Mouse (Mus musculus): ENCODE data around the gene 4632433K11Rik. TPM values are rescaled to one million over a fixed set of nuclear protein-coding genes. Genes with fewer than 3 reads are reported as not detected.

Gene 4632433K11Rik
- polyA plus RNA-seq, 1 experiment = not detected

DNA sequence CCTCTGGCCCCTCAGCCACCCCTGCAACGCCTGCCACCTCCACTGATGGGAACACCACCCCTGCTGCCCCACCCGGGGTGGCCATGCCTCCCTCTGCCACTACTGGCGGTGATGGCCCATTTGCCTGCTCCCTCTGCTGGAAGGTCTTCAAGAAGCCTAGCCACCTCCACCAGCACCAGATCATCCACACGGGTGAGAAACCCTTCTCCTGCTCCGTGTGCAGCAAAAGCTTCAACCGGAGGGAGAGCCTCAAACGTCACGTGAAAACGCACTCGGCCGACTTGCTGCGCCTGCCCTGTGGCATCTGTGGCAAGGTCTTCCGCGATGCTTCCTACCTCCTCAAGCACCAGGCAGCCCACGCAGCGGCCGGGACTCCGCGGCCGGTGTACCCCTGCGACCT lies 4.0 kb upstream of the 4632433K11Rik start:
- 99% methylated on average over 21 of the region's 21 CpGs for WGBS
- Histone ChIP-seq H3K27ac (ENCODE audit: control insufficient read depth, insufficient read depth, low read length) (no peak overlapping the region), H3K27me3 (ENCODE audit: control insufficient read depth, insufficient read depth, low read length) (no peaks in the 10 kb centered on the region), H3K4me3 (ENCODE audit: control insufficient read depth, insufficient read depth, low read length) (no peak overlapping the region), H3K36me3 (ENCODE audit: control insufficient read depth, insufficient read depth, low read length) (peaks cover 46% of the 10 kb centered on the region), H3K4me1 (replicated peaks; ENCODE audit: control insufficient read depth, insufficient read depth, low read length) (no peaks in the 10 kb centered on the region)
- no peak for DNase-seq
- TF ChIP-seq CTCF (IDR thresholded peaks at IDR 0.05; ENCODE audit: borderline replicate concordance, control insufficient read depth, extremely low read depth, insufficient read depth, low read length, poor library complexity) (no peak), POLR2A (IDR thresholded peaks at IDR 0.05; ENCODE audit: control insufficient read depth, extremely low read depth, insufficient read depth, low read length, poor library complexity) (no peak)

DNA sequence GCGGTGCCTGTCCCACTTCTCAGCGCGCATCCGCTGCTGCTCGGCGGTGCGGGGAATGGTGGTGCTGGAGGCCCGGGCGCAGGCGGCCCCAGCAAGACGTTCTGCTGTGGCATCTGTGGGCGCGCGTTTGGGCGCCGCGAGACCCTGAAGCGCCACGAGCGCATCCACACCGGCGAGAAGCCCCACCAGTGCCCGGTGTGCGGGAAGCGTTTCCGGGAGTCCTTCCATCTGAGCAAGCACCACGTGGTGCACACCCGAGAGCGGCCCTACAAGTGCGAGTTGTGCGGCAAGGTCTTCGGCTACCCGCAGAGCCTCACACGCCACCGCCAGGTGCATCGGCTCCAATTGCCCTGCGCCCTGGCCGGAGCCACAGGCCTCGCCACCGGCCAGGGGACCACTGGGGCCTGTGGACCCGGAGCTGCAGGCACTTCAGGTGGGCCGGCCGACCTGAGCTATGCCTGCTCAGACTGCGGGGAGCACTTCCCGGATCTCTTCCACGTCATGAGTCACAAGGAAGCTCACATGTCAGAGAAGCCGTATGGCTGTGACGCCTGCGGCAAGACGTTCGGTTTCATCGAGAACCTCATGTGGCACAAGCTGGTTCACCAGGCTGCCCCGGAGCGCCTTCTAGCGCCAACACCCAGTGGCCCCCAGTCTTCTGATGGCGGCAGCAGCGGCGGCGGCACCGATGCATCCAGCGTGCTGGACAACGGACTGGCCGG lies 3.2 kb upstream of the 4632433K11Rik start:
- Histone ChIP-seq H3K4me1 (replicated peaks; ENCODE audit: control insufficient read depth, insufficient read depth, low read length) (no peaks in the 10 kb centered on the region), H3K27ac (ENCODE audit: control insufficient read depth, insufficient read depth, low read length) (no peak overlapping the region), H3K4me3 (ENCODE audit: control insufficient read depth, insufficient read depth, low read length) (no peak overlapping the region), H3K36me3 (ENCODE audit: control insufficient read depth, insufficient read depth, low read length) (peaks cover 46% of the 10 kb centered on the region), H3K27me3 (ENCODE audit: control insufficient read depth, insufficient read depth, low read length) (no peaks in the 10 kb centered on the region)
- 98% methylated on average over 63 of the region's 63 CpGs for WGBS
- no peak for TF ChIP-seq CTCF (IDR thresholded peaks at IDR 0.05; ENCODE audit: borderline replicate concordance, control insufficient read depth, extremely low read depth, insufficient read depth, low read length, poor library complexity)
- TF ChIP-seq POLR2A (IDR thresholded peaks at IDR 0.05; ENCODE audit: control insufficient read depth, extremely low read depth, insufficient read depth, low read length, poor library complexity) = no peak
- DNase-seq = no peak

DNA sequence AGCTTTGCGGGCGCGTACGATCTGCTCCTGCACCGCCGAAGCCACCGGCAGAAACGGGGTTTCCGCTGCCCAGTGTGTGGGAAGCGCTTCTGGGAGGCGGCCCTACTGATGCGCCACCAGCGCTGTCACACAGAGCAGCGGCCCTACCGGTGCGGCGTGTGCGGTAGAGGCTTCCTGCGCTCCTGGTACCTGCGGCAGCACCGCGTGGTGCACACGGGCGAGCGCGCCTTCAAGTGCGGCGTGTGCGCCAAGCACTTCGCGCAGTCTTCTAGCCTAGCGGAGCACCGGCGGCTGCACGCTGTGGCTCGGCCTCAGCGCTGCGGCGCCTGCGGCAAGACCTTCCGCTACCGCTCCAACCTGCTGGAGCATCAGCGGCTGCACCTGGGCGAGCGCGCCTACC lies 2.4 kb upstream of the 4632433K11Rik start:
- Histone ChIP-seq H3K36me3 (ENCODE audit: control insufficient read depth, insufficient read depth, low read length) (peaks cover 46% of the 10 kb centered on the region), H3K4me3 (ENCODE audit: control insufficient read depth, insufficient read depth, low read length) (no peak overlapping the region), H3K27ac (ENCODE audit: control insufficient read depth, insufficient read depth, low read length) (no peak overlapping the region), H3K27me3 (ENCODE audit: control insufficient read depth, insufficient read depth, low read length) (no peaks in the 10 kb centered on the region), H3K4me1 (replicated peaks; ENCODE audit: control insufficient read depth, insufficient read depth, low read length) (no peaks in the 10 kb centered on the region)
- no peak for DNase-seq
- 98% methylated on average over 46 of the region's 46 CpGs for WGBS
- TF ChIP-seq POLR2A (IDR thresholded peaks at IDR 0.05; ENCODE audit: control insufficient read depth, extremely low read depth, insufficient read depth, low read length, poor library complexity) (no peak), CTCF (IDR thresholded peaks at IDR 0.05; ENCODE audit: borderline replicate concordance, control insufficient read depth, extremely low read depth, insufficient read depth, low read length, poor library complexity) (no peak)

DNA sequence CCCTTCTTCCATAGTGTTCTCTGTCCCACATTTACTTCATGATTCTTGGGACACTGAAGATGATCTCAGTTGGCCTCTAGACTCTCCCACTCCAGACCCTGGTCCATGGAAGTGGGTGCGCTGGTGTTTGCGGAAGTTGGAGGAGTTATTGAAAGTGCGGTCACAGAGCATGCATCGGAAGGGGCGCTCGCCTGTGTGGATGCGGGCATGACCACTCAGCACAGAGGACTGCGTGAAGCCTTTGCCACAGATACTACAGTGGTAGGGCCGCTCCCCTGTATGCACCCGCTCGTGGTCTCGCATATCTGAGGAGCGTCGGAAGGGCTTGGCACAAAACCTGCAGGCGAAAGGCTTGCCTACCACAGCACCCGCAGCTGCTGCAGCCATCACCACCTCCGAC lies 1.7 kb downstream of the 4632433K11Rik start:
- WGBS = 98% methylated on average over 17 of the region's 17 CpGs
- DNase-seq = no peak
- H3K4me1 ChIP-seq (replicated peaks; ENCODE audit: control insufficient read depth, insufficient read depth, low read length) = peaks cover 6% of the 10 kb centered on the region
- H3K4me3 ChIP-seq (ENCODE audit: control insufficient read depth, insufficient read depth, low read length) = no peak overlapping the region
- H3K27ac ChIP-seq (ENCODE audit: control insufficient read depth, insufficient read depth, low read length) = no peak overlapping the region
- H3K36me3 ChIP-seq (ENCODE audit: control insufficient read depth, insufficient read depth, low read length) = peaks cover 22% of the 10 kb centered on the region
- TF ChIP-seq POLR2A (IDR thresholded peaks at IDR 0.05; ENCODE audit: control insufficient read depth, extremely low read depth, insufficient read depth, low read length, poor library complexity) (no peak), CTCF (IDR thresholded peaks at IDR 0.05; ENCODE audit: borderline replicate concordance, control insufficient read depth, extremely low read depth, insufficient read depth, low read length, poor library complexity) (no peak)
- H3K27me3 ChIP-seq (ENCODE audit: control insufficient read depth, insufficient read depth, low read length) = no peaks in the 10 kb centered on the region

DNA sequence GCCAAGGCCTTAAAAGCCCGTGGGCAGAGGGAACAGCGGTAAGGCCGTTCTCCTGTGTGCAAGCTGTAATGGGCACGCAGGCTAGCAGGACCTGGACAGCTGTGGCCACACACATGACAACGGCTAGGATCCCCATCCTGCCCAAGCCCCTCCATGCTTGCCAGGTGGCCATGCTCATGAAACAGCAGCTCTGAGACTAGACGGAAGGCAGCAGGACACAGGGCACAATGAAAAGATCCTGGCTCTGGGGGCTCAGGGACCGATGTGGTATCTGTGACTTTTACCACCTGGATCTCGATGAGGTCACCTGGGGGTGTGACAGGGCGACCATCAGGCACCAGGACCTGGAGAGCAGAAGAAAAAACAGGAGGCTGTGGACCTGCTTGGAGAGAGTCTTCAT lies 2.2 kb downstream of the 4632433K11Rik start:
- Histone ChIP-seq H3K4me1 (replicated peaks; ENCODE audit: control insufficient read depth, insufficient read depth, low read length) (peaks cover 6% of the 10 kb centered on the region), H3K27me3 (ENCODE audit: control insufficient read depth, insufficient read depth, low read length) (no peaks in the 10 kb centered on the region), H3K4me3 (ENCODE audit: control insufficient read depth, insufficient read depth, low read length) (no peak overlapping the region), H3K36me3 (ENCODE audit: control insufficient read depth, insufficient read depth, low read length) (peaks cover 17% of the 10 kb centered on the region), H3K27ac (ENCODE audit: control insufficient read depth, insufficient read depth, low read length) (no peak overlapping the region)
- DNase-seq = no peak
- no peak for TF ChIP-seq POLR2A (IDR thresholded peaks at IDR 0.05; ENCODE audit: control insufficient read depth, extremely low read depth, insufficient read depth, low read length, poor library complexity)
- no peak for TF ChIP-seq CTCF (IDR thresholded peaks at IDR 0.05; ENCODE audit: borderline replicate concordance, control insufficient read depth, extremely low read depth, insufficient read depth, low read length, poor library complexity)
- 98% methylated on average over 9 of the region's 9 CpGs for WGBS

DNA sequence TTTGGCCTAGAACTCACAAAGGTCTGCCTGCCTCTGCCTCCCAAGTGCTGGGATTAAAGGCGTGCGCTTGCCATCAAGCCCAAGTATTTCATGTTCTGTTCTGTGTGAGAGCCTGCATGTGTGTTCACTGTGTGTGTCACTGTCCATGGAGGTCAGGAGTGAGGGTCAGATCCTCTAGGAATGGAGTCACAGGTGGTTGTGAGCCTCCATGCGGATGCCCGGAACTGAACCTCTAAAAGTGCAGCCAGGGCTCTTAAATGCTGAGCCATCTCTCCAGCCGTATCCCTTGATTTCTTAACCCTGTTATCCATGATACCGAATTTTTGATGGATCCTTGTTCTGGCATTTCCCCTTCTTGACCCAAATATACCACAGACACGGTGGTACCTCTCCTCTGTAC lies 3.1 kb downstream of the 4632433K11Rik start:
- 97% methylated on average over 7 of the region's 7 CpGs for WGBS
- Histone ChIP-seq H3K27me3 (ENCODE audit: control insufficient read depth, insufficient read depth, low read length) (no peaks in the 10 kb centered on the region), H3K4me1 (replicated peaks; ENCODE audit: control insufficient read depth, insufficient read depth, low read length) (peaks cover 6% of the 10 kb centered on the region), H3K4me3 (ENCODE audit: control insufficient read depth, insufficient read depth, low read length) (no peak overlapping the region), H3K27ac (ENCODE audit: control insufficient read depth, insufficient read depth, low read length) (no peak overlapping the region), H3K36me3 (ENCODE audit: control insufficient read depth, insufficient read depth, low read length) (peaks cover 8% of the 10 kb centered on the region)
- DNase-seq = no peak
- no peak for TF ChIP-seq POLR2A (IDR thresholded peaks at IDR 0.05; ENCODE audit: control insufficient read depth, extremely low read depth, insufficient read depth, low read length, poor library complexity)
- TF ChIP-seq CTCF (IDR thresholded peaks at IDR 0.05; ENCODE audit: borderline replicate concordance, control insufficient read depth, extremely low read depth, insufficient read depth, low read length, poor library complexity) = no peak

Data from thymus, adult 2 months (tissue).